Mouse (Mus musculus) forebrain, embryonic 11.5 days (tissue): Measurements from ENCODE around the gene Ulk4. TPM values are rescaled to one million over a fixed set of nuclear protein-coding genes. Genes with fewer than 3 reads are reported as not detected.

Source experiments
- ATAC-seq: fragments of 200-750 bp; cut with Nextera tagmentation; replicated peaks from 2 replicates; pipeline ENCODE4 v1.8.0; 2017; ENCODE audit warnings: moderate TSS enrichment; ENCODE audit not compliant: low FRiP score
- DNase-seq: peaks from one replicate; pipeline ENCODE4 v3.0.0-alpha.2; 2017; ENCODE audit warnings: low spot score
- H3K27ac ChIP-seq: fragments of 300-500 bp; sonication (generic); 2 replicates; pipeline ENCODE4 v1.5.1; 2014; ENCODE audit warnings: low read depth, low read length
- H3K27me3 ChIP-seq: fragments of 300-500 bp; sonication (generic); 2 replicates; pipeline ENCODE4 v1.6.1; 2014; ENCODE audit warnings: mild to moderate bottlenecking, low read length, mixed read lengths; ENCODE audit not compliant: control insufficient read depth, insufficient read depth
- H3K36me3 ChIP-seq: fragments of 300-500 bp; sonication (generic); 2 replicates; pipeline ENCODE4 v1.6.1; 2014; ENCODE audit warnings: mild to moderate bottlenecking, low read length, moderate library complexity, mixed read lengths; ENCODE audit not compliant: control insufficient read depth, insufficient read depth
- H3K4me1 ChIP-seq: fragments of 300-500 bp; sonication (generic); replicated peaks from 2 replicates; pipeline ENCODE4 v1.6.1; 2014; ENCODE audit warnings: low read length, mixed read lengths; ENCODE audit not compliant: control insufficient read depth, insufficient read depth
- H3K4me2 ChIP-seq: fragments of 300-500 bp; sonication (generic); 2 replicates; pipeline ENCODE4 v1.6.1; 2014; ENCODE audit warnings: low read depth, mild to moderate bottlenecking, low read length, moderate library complexity, mixed read lengths; ENCODE audit not compliant: severe bottlenecking
- H3K4me3 ChIP-seq: fragments of 300-500 bp; sonication (generic); 2 replicates; pipeline ENCODE4 v1.5.1; 2014; ENCODE audit warnings: low read depth, low read length
- H3K9ac ChIP-seq: fragments of 300-500 bp; sonication (generic); 2 replicates; pipeline ENCODE4 v1.6.1; 2014; ENCODE audit warnings: low read length
- H3K9me3 ChIP-seq: fragments of 300-500 bp; sonication (generic); 2 replicates; pipeline ENCODE4 v1.6.1; 2016; ENCODE audit warnings: low read length, mixed read lengths; ENCODE audit not compliant: control insufficient read depth
- WGBS: fragments of 180-500 bp; shearing (Covaris S2); extraction: QIAGEN DNeasy Blood & Tissue Kit; methylation state at CpG from one replicate; pipeline ENCODE4 v1.1.7; 2014; 5-methylcytosine and 5-hydroxymethylcytosine counted together
- polyA plus RNA-seq: library from polyadenylated mRNA; unstranded; fragments of >200 nt; fragmentation: Nextera tagmentation; extraction: Ambion mirVana; gene quantifications from 2 replicates; pipeline ENCODE4 v1.2.1, GENCODE M21; 2014

Ulk4 gene
- polyA plus RNA-seq, 1 experiment from 2014 or later: 163 TPM

DNA sequence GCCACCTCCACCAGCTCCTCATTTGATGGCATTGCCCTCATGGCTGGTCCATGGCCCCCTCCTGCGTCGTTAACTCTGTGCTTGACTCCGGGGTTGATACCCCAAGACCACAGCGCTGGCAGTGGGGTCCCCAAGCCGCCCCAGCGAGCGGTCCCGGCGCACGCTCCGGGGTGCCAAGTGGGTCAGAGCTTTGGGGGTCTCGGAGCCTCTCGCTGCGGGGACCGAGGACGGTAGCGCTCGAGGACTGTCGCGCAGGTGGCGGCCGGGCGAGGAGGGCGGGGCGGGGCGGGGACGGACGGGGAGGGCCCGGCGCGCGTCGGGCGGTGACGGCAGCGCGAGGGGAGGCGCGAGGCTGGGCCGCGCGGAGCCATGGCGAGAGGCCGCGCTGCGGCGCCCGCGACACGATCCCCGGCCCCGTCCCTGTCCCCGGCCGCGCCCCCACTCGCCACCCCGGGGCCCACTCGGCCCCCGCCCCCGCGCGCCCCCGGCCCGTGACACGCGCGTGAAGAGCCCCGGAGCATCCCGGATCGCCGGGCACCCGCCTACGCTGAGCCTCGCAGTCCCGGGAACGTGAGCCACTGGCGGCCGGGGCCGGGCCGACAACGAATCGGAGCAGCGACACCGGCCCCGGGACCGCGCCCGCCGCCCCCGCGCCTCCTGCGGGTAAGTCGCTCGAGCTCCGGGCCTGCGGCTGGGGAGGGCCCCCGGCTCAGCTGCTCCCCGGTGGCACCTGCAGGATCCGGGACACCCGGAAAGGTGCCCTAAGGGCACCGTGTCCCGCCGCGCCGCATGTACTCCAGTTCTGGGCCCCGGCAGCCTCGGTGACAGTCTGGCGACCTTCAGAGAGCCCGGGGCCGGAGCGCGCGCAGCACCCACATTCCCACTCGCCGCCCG, 20.4 kb upstream of the Ulk4 start, which contains the start of gene Trak1:
TSS of gene Trak1 (plus strand) at position 332 of the 894 bp plus-strand sequence.
- Histone ChIP-seq H3K4me1 (peaks cover 32% of the 10 kb centered on the region), H3K27me3 (no peaks in the 10 kb centered on the region), H3K4me3 (peak within 1 kb of the TSS; percentile 89), H3K9ac (peak within 1 kb of the TSS; percentile 92), H3K36me3 (no peaks in the 10 kb centered on the region), H3K4me2 (peak within 1 kb of the TSS; percentile 93), H3K9me3 (no peaks in the 10 kb centered on the region), H3K27ac (peak within 1 kb of the TSS; percentile 37; the same call in 1 of the 2 replicates)
- WGBS: under 1% methylated on average over 105 of the region's 116 CpGs
- DNase-seq: peak; percentile 85
- peak; percentile 86 for ATAC-seq

- Histone ChIP-seq H3K4me3 (no peak overlapping the region), H3K9me3 (no peaks in the 10 kb centered on the region), H3K9ac (no peak overlapping the region), H3K27ac (no peak overlapping the region), H3K36me3 (no peaks in the 10 kb centered on the region), H3K4me2 (no peak overlapping the region), H3K4me1 (peaks cover 23% of the 10 kb centered on the region), H3K27me3 (no peaks in the 10 kb centered on the region)
- 90% methylated on average over 7 of the region's 7 CpGs for WGBS
- ATAC-seq (no peak), DNase-seq (no peak)
Observed at GRCm38 (mm10) chr9:121295221-121295620, 18.2 kb upstream of the Ulk4 start.

- H3K4me1 ChIP-seq: peaks cover 3% of the 10 kb centered on the region; the same call in 1 of the 2 replicates
- 80% methylated on average over 7 of the region's 7 CpGs for WGBS
- no peaks in the 10 kb centered on the region for H3K36me3 ChIP-seq
- no peak for ATAC-seq
- no peak overlapping the region for H3K4me2 ChIP-seq
- no peak overlapping the region for H3K27ac ChIP-seq
- H3K27me3 ChIP-seq: no peaks in the 10 kb centered on the region
- no peak for DNase-seq
- no peaks in the 10 kb centered on the region for H3K9me3 ChIP-seq
- no peak overlapping the region for H3K9ac ChIP-seq
- no peak overlapping the region for H3K4me3 ChIP-seq
Observed at GRCm38 (mm10) chr9:121293187-121293586, 16.2 kb upstream of the Ulk4 start.

DNA sequence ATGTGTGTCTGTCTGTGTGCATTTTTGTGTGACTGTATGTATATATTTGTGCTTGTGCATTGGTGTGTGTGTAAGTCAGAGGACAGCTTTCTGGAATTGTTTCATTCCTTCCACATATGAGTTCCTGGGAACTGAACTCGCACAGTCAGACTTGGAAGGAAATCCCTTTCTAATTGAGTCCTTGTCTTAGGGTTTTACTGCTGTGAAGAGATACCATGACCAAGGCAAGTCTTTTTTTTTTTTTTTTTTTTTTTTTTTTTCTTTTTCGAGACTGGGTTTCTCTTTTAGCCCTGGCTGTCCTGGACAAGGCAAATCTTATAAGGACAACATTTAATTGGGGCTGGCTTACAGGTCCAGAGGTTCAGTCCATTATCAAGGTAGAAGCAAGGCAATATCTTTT, 14.3 kb upstream of the Ulk4 start:
- no peaks in the 10 kb centered on the region for H3K4me1 ChIP-seq
- WGBS: 74% methylated on average over 2 of the region's 2 CpGs
- no peaks in the 10 kb centered on the region for H3K27me3 ChIP-seq
- ATAC-seq (no peak), DNase-seq (no peak)
- H3K9ac ChIP-seq: no peak overlapping the region
- H3K36me3 ChIP-seq: no peaks in the 10 kb centered on the region
- no peaks in the 10 kb centered on the region for H3K9me3 ChIP-seq
- no peak overlapping the region for H3K4me2 ChIP-seq
- no peak overlapping the region for H3K4me3 ChIP-seq
- no peak overlapping the region for H3K27ac ChIP-seq

- H3K27ac ChIP-seq: no peak overlapping the region
- H3K4me3 ChIP-seq: peak overlapping the region; percentile 41
- H3K9me3 ChIP-seq: peaks cover 2% of the 10 kb centered on the region; the same call in 1 of the 2 replicates
- no peaks in the 10 kb centered on the region for H3K27me3 ChIP-seq
- H3K36me3 ChIP-seq: no peaks in the 10 kb centered on the region; the same call in 1 of the 2 replicates
- H3K4me1 ChIP-seq: peaks cover 3% of the 10 kb centered on the region; the same call in 1 of the 2 replicates
- ATAC-seq: no peak; the same call in 1 of the 2 replicates
- DNase-seq: no peak
- WGBS: 84% methylated on average over 3 of the region's 3 CpGs
- H3K4me2 ChIP-seq: peak overlapping the region; percentile 57
- H3K9ac ChIP-seq: peak overlapping the region; percentile 53
Observed at GRCm38 (mm10) chr9:121286325-121286901, 9.4 kb upstream of the Ulk4 start.

GRCm38 (mm10) chr9:121285341-121286324, 8.6 kb upstream of the Ulk4 start:
- Histone ChIP-seq H3K4me1 (peaks cover 3% of the 10 kb centered on the region; the same call in 1 of the 2 replicates), H3K4me2 (peak overlapping the region; percentile 57), H3K36me3 (no peaks in the 10 kb centered on the region; the same call in 1 of the 2 replicates), H3K4me3 (peak overlapping the region; percentile 41), H3K9ac (peak overlapping the region; percentile 53), H3K27me3 (no peaks in the 10 kb centered on the region), H3K9me3 (peaks cover 2% of the 10 kb centered on the region; the same call in 1 of the 2 replicates), H3K27ac (no peak overlapping the region)
- DNase-seq: peak; percentile 73
- peak; percentile 89 for ATAC-seq
- 24% methylated on average over 29 of the region's 29 CpGs for WGBS

- Histone ChIP-seq H3K27ac (no peak overlapping the region), H3K4me1 (peaks cover 3% of the 10 kb centered on the region; the same call in 1 of the 2 replicates), H3K9ac (no peak overlapping the region), H3K4me3 (no peak overlapping the region), H3K36me3 (no peaks in the 10 kb centered on the region; the same call in 1 of the 2 replicates), H3K27me3 (no peaks in the 10 kb centered on the region), H3K9me3 (peaks cover 2% of the 10 kb centered on the region; the same call in 1 of the 2 replicates), H3K4me2 (no peak overlapping the region)
- ATAC-seq (no peak), DNase-seq (peak; percentile 72)
- WGBS: 87% methylated on average over 3 of the region's 3 CpGs
Observed at GRCm38 (mm10) chr9:121284422-121284821, 7.4 kb upstream of the Ulk4 start.
